Mouse (Mus musculus): ENCODE data around the gene Sgpp2.

The Sgpp2 gene

GRCm38 (mm10) chr1:78448091-78448490, 137.9 kb downstream of the Sgpp2 start:
- no peak for DNase-seq (ENCODE audit: low spot score in 2 of 2)

DNA sequence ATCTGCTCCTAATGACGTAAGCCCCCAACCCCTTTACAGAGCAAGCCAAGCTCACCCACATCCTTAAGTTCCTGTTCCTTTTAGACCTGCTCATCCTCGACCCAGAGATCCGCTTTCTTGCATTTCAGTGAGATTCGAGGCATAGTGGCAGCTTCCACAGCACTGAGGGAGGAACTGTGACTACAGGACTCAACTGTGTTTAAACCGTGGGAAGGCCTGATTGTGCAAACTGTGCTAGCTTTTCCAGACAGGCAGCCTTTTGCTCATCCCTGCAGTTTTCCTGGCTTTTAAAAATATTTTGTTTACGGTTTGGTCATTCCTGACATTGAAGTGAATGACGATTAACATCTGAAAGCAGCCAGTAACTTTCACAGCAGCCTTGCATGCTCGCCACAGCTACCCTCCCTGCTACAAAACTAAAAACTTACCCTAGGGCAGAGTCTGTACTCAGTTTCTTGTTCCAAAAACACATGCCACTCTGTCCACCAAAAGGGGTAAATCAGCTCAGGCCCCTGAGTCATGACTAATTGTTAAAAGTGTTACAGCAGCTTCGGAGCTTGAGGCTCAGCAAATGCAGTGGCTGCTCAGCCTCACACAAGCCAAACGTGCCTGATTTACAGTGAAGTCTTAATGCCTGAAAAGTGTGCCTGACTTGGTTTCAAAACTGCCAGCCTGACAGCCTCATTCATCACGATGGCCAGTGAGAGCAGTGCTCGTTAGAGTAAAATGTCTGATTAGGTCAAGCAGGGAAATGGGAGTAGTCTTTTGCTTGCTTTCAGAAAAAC, 141.1 kb downstream of the Sgpp2 start:
- DNase-seq (ENCODE audit: low spot score in 2 of 2): no peak

DNA sequence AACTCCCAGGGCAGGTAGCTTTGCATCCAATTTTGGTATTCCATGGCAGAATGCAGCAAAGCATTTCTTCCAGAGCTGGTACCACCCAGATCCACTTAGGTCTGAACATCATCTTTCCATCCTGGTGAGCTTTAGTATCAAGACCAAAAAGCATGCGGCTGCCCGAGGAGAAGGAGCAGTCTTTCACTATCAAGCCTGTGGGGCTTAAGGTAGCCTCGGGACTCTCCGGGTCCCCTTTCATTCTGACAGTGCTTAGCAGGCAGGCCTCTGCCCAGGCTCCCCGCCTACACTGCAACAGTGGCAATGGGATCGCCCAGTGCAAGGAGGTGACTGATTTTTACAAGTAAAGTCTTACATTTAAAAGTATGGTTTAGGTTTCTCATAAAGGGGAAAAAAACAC, 142.4 kb downstream of the Sgpp2 start:
- no peak for DNase-seq (ENCODE audit: low spot score in 2 of 2)

DNA sequence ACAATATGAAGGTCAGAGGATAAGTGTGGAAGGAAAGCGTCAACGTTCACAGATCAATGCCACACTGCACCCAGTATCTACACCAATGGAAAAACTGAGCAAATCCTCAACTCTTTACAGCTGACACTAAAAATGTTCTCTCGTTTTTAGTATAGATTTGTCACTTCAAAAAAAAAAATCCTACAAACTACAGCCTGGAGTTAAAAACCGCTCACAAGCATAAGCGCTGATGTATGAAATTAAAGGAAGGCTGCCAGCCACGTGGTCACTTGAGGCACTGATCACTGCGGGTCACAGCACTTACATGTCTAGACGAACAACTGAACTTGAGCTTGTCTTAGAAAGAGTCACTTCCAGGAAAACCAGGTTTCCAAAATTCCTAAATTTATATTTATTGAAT, 143.7 kb downstream of the Sgpp2 start:
- DNase-seq (ENCODE audit: low spot score in 2 of 2): no peak

DNA sequence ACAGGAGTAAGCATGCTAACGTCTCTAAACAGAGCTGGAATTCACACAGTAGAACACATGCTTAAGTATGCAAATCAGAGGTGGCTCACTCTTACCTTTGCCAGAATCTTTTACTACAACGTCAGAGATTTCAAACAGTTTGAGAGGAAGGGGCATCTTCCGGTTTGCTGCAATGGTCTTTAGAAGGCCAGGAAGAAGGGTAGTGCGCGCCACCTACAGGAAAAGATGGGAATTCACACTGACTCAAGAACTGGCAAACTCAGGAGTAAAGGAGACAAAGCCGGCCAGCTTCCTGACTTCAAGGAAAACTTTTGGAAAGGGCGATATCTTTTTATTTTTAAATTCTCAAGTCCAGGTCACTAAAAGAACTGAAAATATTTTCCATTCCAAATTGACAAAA, 144.5 kb downstream of the Sgpp2 start:
- peak; percentile 35 to 61 for DNase-seq (ENCODE audit: low spot score in 2 of 2)

Data from cerebellum, postnatal 4 days (tissue).